ENCODE assay signal across 27 mouse cellular contexts in genomic region chr8:47061105-47061720, GRCm38 (mm10).
DNase-seq lines count a peak whose midpoint lies in the region; ATAC-seq and TF ChIP-seq lines count a peak whose summit lies in the region.
"Had no signal": no experiment of that assay in that cellular context is flagged by ENCODE, and none has a peak within 500 bp of the region (broad histone marks: within the 10 kb centered on the region; RNA-seq: fewer than 3 reads in every experiment).

No protein-coding gene starts in this region.

- peak; percentile 1 for DNase-seq in 416B (ENCODE audit: low read depth)
- DNase-seq in embryonic facial prominence, embryonic 10.5 days (ENCODE audit: low spot score) = peak; percentile 33
- DNase-seq in limb, embryonic 11.5 days (ENCODE audit: low spot score) = peak; percentile 71
- peak; percentile 53 for DNase-seq in lung, postnatal 10 days
- no peak for DNase-seq in thymus, adult 2 months
- no peak for DNase-seq in kidney, adult 9 months
- DNase-seq in natural killer cell, adult 2 months (ENCODE audit: low spot score in 2 of 2) = no peak
- DNase-seq in right cerebral cortex, postnatal 36 days (ENCODE audit: low spot score in 2 of 2) = no peak
- DNase-seq: adrenal gland, postnatal 10 days; cerebellum, adult 8-10 months; gastrocnemius, adult 2 months; heart, postnatal 4 days; kidney, postnatal 25 days; liver, postnatal 0 days; midbrain, embryonic 14.5 days; right cerebral cortex, postnatal 4 days; thymus, adult 18-20 months had no signal

- TF ChIP-seq CTCF in thymus, adult 2 months (IDR thresholded peaks at IDR 0.05; ENCODE audit: borderline replicate concordance, control insufficient read depth, extremely low read depth, insufficient read depth, low read length, poor library complexity) = no peak

- no peaks in the 10 kb centered on the region for H3K27me3 ChIP-seq in embryonic facial prominence, embryonic 10.5 days (replicated peaks; ENCODE audit: low read depth, poor library complexity, severe bottlenecking)
- H3K27me3 ChIP-seq in limb, embryonic 11.5 days (ENCODE audit: control insufficient read depth, insufficient read depth, low read length) = no peaks in the 10 kb centered on the region
- H3K27me3 ChIP-seq in thymus, adult 2 months (ENCODE audit: control insufficient read depth, insufficient read depth, low read length) = no peaks in the 10 kb centered on the region
- H3K27me3 ChIP-seq: embryonic facial prominence, embryonic 12.5 days; forebrain, embryonic 13.5 days; intestine, embryonic 15.5 days; megakaryocyte, embryonic 14.5 days; neural tube, embryonic 12.5 days; stomach, embryonic 15.5 days had no signal

- no peak overlapping the region for H3K4me3 ChIP-seq in embryonic facial prominence, embryonic 10.5 days
- no peak overlapping the region for H3K4me3 ChIP-seq in limb, embryonic 11.5 days (ENCODE audit: low read depth, low read length)
- H3K4me3 ChIP-seq in thymus, adult 2 months (ENCODE audit: control insufficient read depth, insufficient read depth, low read length) = no peak overlapping the region
- H3K4me3 ChIP-seq: embryonic facial prominence, embryonic 12.5 days; forebrain, embryonic 13.5 days; gastrocnemius, adult 2 months; heart, embryonic 10.5 days; intestine, embryonic 15.5 days; megakaryocyte, embryonic 14.5 days; neural tube, embryonic 12.5 days; stomach, embryonic 15.5 days had no signal

- no peak overlapping the region for H3K9ac ChIP-seq in limb, embryonic 11.5 days (ENCODE audit: low read length)
- H3K9ac ChIP-seq: embryonic facial prominence, embryonic 12.5 days; forebrain, embryonic 13.5 days; hindbrain, embryonic 14.5 days; intestine, embryonic 15.5 days; liver, postnatal 0 days; neural tube, embryonic 12.5 days; stomach, embryonic 15.5 days had no signal

- no peaks in the 10 kb centered on the region for H3K4me1 ChIP-seq in embryonic facial prominence, embryonic 10.5 days
- H3K4me1 ChIP-seq in limb, embryonic 11.5 days (ENCODE audit: control insufficient read depth, insufficient read depth, low read length) = no peaks in the 10 kb centered on the region
- H3K4me1 ChIP-seq in thymus, adult 2 months (replicated peaks; ENCODE audit: control insufficient read depth, insufficient read depth, low read length) = no peaks in the 10 kb centered on the region
- H3K4me1 ChIP-seq: embryonic facial prominence, embryonic 12.5 days; forebrain, embryonic 13.5 days; intestine, embryonic 15.5 days; megakaryocyte, embryonic 14.5 days; neural tube, embryonic 12.5 days; stomach, embryonic 15.5 days had no signal

- 72% methylated on average over 7 of the region's 7 CpGs for WGBS in embryonic facial prominence, embryonic 10.5 days
- WGBS in limb, embryonic 11.5 days = 23% methylated on average over 7 of the region's 7 CpGs
- 69% methylated on average over 7 of the region's 7 CpGs for WGBS in thymus, adult 2 months

- no peaks in the 10 kb centered on the region for H3K9me3 ChIP-seq in embryonic facial prominence, embryonic 10.5 days
- H3K9me3 ChIP-seq in limb, embryonic 11.5 days (ENCODE audit: control insufficient read depth, low read length) = no peaks in the 10 kb centered on the region
- H3K9me3 ChIP-seq: embryonic facial prominence, embryonic 12.5 days; forebrain, embryonic 13.5 days; heart, embryonic 10.5 days; intestine, embryonic 15.5 days; neural tube, embryonic 12.5 days; stomach, embryonic 15.5 days had no signal

- no peak overlapping the region for H3K4me2 ChIP-seq in limb, embryonic 11.5 days (ENCODE audit: low read depth, severe bottlenecking)
- H3K4me2 ChIP-seq: embryonic facial prominence, embryonic 12.5 days; forebrain, embryonic 13.5 days; hindbrain, embryonic 14.5 days; intestine, embryonic 15.5 days; liver, embryonic 11.5 days; neural tube, embryonic 12.5 days; stomach, embryonic 15.5 days had no signal

- ATAC-seq in limb, embryonic 11.5 days (ENCODE audit: insufficient number of reproducible peaks, low FRiP score, low TSS enrichment, low read depth) = 0 out of 2 replicates have a peak, but pooled peaks have one; percentile 44
- ATAC-seq: activated CD4-positive, CD25-positive, alpha-beta regulatory T cell, adult 4 months; forebrain, embryonic 13.5 days; intestine, embryonic 15.5 days; liver, postnatal 0 days had no signal

- H3K36me3 ChIP-seq in embryonic facial prominence, embryonic 10.5 days (replicated peaks) = no peaks in the 10 kb centered on the region
- H3K36me3 ChIP-seq in limb, embryonic 11.5 days (ENCODE audit: control insufficient read depth, insufficient read depth, low read length) = no peaks in the 10 kb centered on the region
- H3K36me3 ChIP-seq in thymus, adult 2 months (ENCODE audit: control insufficient read depth, insufficient read depth, low read length) = no peaks in the 10 kb centered on the region
- H3K36me3 ChIP-seq: embryonic facial prominence, embryonic 12.5 days; heart, embryonic 10.5 days; intestine, embryonic 15.5 days; neural tube, embryonic 12.5 days; stomach, embryonic 15.5 days had no signal

- no peak overlapping the region for H3K27ac ChIP-seq in embryonic facial prominence, embryonic 10.5 days (replicated peaks)
- H3K27ac ChIP-seq in limb, embryonic 11.5 days (replicated peaks; ENCODE audit: low read depth, low read length) = no peak overlapping the region
- no peak overlapping the region for H3K27ac ChIP-seq in thymus, adult 2 months (ENCODE audit: control insufficient read depth, insufficient read depth, low read length)
- H3K27ac ChIP-seq: embryonic facial prominence, embryonic 12.5 days; forebrain, embryonic 13.5 days; gastrocnemius, adult 2 months; heart, embryonic 10.5 days; hindbrain, embryonic 14.5 days; intestine, embryonic 15.5 days; neural tube, embryonic 12.5 days; stomach, embryonic 15.5 days had no signal

- TF ChIP-seq POLR2A in thymus, adult 2 months (IDR thresholded peaks at IDR 0.05; ENCODE audit: control insufficient read depth, extremely low read depth, insufficient read depth, low read length, poor library complexity) = no peak

Comparison
In these comparisons a context has a peak if more than half of its experiments do, and no peak if none do; other contexts are left out.
1. DNase-seq: peak in 416B (single experiment), embryonic facial prominence, embryonic 10.5 days (single experiment), limb, embryonic 11.5 days (single experiment) and lung, postnatal 10 days (single experiment); none in thymus, adult 2 months (single experiment), kidney, adult 9 months (single experiment), natural killer cell, adult 2 months (0 of 2) and right cerebral cortex, postnatal 36 days (0 of 2).